Mouse (Mus musculus) heart, embryonic 15.5 days (tissue): ENCODE results near the gene Neu2. TPM values are rescaled to one million over a fixed set of nuclear protein-coding genes. Genes with fewer than 3 reads are reported as not detected.

Experiments
- ATAC-seq: fragments of 200-750 bp; cut with Nextera tagmentation; replicated peaks from 2 replicates; pipeline ENCODE4 v1.8.0; 2017; ENCODE audit warnings: low read depth, moderate TSS enrichment; ENCODE audit not compliant: insufficient number of reproducible peaks, insufficient read depth, low FRiP score
- H3K27ac ChIP-seq: fragments of 300-500 bp; sonication (generic); 2 replicates; pipeline ENCODE4 v1.5.1; 2015; ENCODE audit warnings: mild to moderate bottlenecking, inconsistent platforms
- H3K27me3 ChIP-seq: fragments of 300-500 bp; sonication (generic); 2 replicates; pipeline ENCODE4 v1.6.1; 2015; ENCODE audit warnings: inconsistent platforms
- H3K36me3 ChIP-seq: fragments of 300-500 bp; sonication (generic); 2 replicates; pipeline ENCODE4 v1.6.1; 2015; ENCODE audit warnings: mild to moderate bottlenecking, inconsistent platforms
- H3K4me1 ChIP-seq: fragments of 300-500 bp; sonication (generic); replicated peaks from 2 replicates; pipeline ENCODE4 v1.6.1; 2015; ENCODE audit warnings: inconsistent platforms
- H3K4me2 ChIP-seq: fragments of 300-500 bp; sonication (generic); 2 replicates; pipeline ENCODE4 v1.6.1; 2015; ENCODE audit warnings: inconsistent platforms, mild to moderate bottlenecking, moderate library complexity
- H3K4me3 ChIP-seq: fragments of 300-500 bp; sonication (generic); 2 replicates; pipeline ENCODE4 v1.5.1; 2015; ENCODE audit warnings: mild to moderate bottlenecking, inconsistent platforms
- H3K9ac ChIP-seq: fragments of 300-500 bp; sonication (generic); 2 replicates; pipeline ENCODE4 v1.6.1; 2015; ENCODE audit warnings: mild to moderate bottlenecking, inconsistent platforms
- H3K9me3 ChIP-seq: fragments of 300-500 bp; sonication (generic); replicated peaks from 2 replicates; pipeline ENCODE4 v1.6.1; 2016; ENCODE audit warnings: inconsistent platforms
- WGBS: fragments of 180-500 bp; shearing (Covaris S2); methylation state at CpG from one replicate; pipeline ENCODE4 v1.1.7; 2015; ENCODE audit warnings: mixed read lengths; 5-methylcytosine and 5-hydroxymethylcytosine counted together
- polyA plus RNA-seq: library from polyadenylated mRNA; unstranded; fragments of >200 nt; fragmentation: Nextera tagmentation; extraction: Ambion mirVana; gene quantifications from 2 replicates; pipeline ENCODE4 v1.2.1, GENCODE M21; 2015

Gene Neu2
- polyA plus RNA-seq, 1 experiment from 2014 or later: 0.53 TPM

DNA sequence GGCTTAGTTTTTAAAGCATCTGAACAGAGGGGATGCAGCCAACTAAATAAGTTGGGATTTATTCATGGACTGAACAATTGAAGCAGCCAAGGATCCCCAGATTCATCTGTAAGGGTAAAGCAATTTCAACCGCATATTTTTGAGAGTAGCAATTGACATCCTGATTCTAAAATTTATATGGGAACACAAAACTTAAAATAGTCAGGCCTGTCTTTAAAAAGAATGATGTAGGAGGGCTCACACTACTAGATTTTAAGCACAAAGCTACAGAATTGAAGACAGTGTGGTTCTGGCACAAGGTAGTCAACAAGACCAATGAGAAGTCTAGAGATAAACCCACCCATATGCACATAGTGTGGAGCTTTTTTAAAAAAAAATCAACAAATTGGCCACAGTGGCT lies 27.3 kb downstream of the Neu2 start:
- H3K9me3 ChIP-seq: no peaks in the 10 kb centered on the region
- no peak overlapping the region for H3K4me2 ChIP-seq
- ATAC-seq: no peak
- H3K36me3 ChIP-seq: no peaks in the 10 kb centered on the region
- H3K27me3 ChIP-seq: no peaks in the 10 kb centered on the region
- no peak overlapping the region for H3K4me3 ChIP-seq
- H3K9ac ChIP-seq: no peak overlapping the region
- no peaks in the 10 kb centered on the region for H3K4me1 ChIP-seq
- 93% methylated on average over 1 of the region's 1 CpGs for WGBS
- H3K27ac ChIP-seq: no peak overlapping the region

DNA sequence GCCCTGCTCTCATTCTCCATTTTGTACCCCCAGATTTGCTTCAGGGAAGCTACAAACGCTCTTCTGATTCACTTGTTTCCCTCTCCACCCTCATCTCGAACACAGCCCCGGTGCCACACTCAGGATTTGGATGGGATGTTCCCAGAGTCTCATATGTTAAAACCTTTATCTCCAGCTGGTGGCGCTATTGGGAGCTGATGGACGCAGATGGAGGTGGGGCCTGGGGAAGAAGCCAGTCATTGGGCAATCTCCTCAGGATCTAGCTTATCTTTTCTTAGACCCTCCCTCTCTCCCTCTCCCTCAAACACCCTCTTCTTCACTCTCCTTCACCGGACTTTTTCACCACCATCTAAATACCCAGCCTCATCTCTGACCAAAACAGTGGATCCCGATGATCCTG lies 31.9 kb downstream of the Neu2 start:
- H3K4me2 ChIP-seq: 0 out of 2 replicates have a peak overlapping the region, but pooled peaks have one; percentile 5

DNA sequence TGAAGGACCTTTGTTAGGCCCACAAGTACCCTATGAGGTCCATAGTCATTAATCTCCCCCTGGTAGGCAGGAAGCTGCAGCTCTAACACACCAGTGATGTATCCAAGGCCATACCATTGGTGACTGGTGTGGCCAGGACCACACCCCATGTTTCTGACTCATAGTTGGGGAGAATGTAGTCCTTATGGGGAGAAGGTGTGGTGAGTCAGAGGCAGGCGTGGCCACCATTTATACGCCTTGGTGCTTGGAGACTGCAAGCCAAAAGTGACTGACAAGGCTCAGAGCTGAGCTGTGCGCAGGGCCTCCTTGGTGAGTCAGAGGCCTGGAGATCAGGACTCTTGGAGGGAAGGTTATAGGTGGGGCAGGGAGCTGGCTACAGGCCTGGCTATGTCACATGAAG lies 41.3 kb downstream of the Neu2 start:
- ATAC-seq: no peak
- H3K27me3 ChIP-seq: no peaks in the 10 kb centered on the region; the same call in 1 of the 2 replicates
- no peak overlapping the region for H3K27ac ChIP-seq
- no peaks in the 10 kb centered on the region for H3K9me3 ChIP-seq
- H3K36me3 ChIP-seq: no peaks in the 10 kb centered on the region
- H3K4me1 ChIP-seq: no peaks in the 10 kb centered on the region
- H3K4me3 ChIP-seq: no peak overlapping the region
- 85% methylated on average over 3 of the region's 3 CpGs for WGBS
- no peak overlapping the region for H3K9ac ChIP-seq
- no peak overlapping the region for H3K4me2 ChIP-seq

More for the DNA sequence above, 31.9 kb downstream of the Neu2 start:
- Histone ChIP-seq H3K27ac (no peak overlapping the region), H3K9me3 (no peaks in the 10 kb centered on the region), H3K36me3 (no peaks in the 10 kb centered on the region), H3K27me3 (no peaks in the 10 kb centered on the region; the same call in 1 of the 2 replicates), H3K4me3 (no peak overlapping the region), H3K9ac (no peak overlapping the region), H3K4me1 (no peaks in the 10 kb centered on the region)
- ATAC-seq: no peak
- 30% methylated on average over 7 of the region's 7 CpGs for WGBS

- no peak overlapping the region for H3K9ac ChIP-seq
- H3K9me3 ChIP-seq: no peaks in the 10 kb centered on the region
- WGBS: 44% methylated on average over 1 of the region's 1 CpGs
- no peaks in the 10 kb centered on the region for H3K4me1 ChIP-seq
- no peak overlapping the region for H3K4me3 ChIP-seq
- H3K36me3 ChIP-seq: no peaks in the 10 kb centered on the region
- H3K27me3 ChIP-seq: no peaks in the 10 kb centered on the region
- no peak overlapping the region for H3K4me2 ChIP-seq
- no peak overlapping the region for H3K27ac ChIP-seq
- no peak for ATAC-seq
These were observed 43.9 kb downstream of the Neu2 start for GRCm38 (mm10) chr1:87553586-87553985.

GRCm38 (mm10) chr1:87562967-87563366 lies 53.3 kb downstream of the Neu2 start:
- peaks cover 12% of the 10 kb centered on the region for H3K27me3 ChIP-seq
- H3K4me1 ChIP-seq: no peaks in the 10 kb centered on the region
- no peaks in the 10 kb centered on the region for H3K9me3 ChIP-seq
- no peak for ATAC-seq
- no peak overlapping the region for H3K9ac ChIP-seq
- no peak overlapping the region for H3K4me2 ChIP-seq
- H3K4me3 ChIP-seq: no peak overlapping the region
- no peaks in the 10 kb centered on the region for H3K36me3 ChIP-seq
- WGBS: 74% methylated on average over 3 of the region's 3 CpGs
- H3K27ac ChIP-seq: no peak overlapping the region

GRCm38 (mm10) chr1:87565760-87566159 lies 56.1 kb downstream of the Neu2 start:
- Histone ChIP-seq H3K4me3 (no peak overlapping the region), H3K4me2 (no peak overlapping the region), H3K9me3 (no peaks in the 10 kb centered on the region), H3K27ac (no peak overlapping the region), H3K36me3 (no peaks in the 10 kb centered on the region), H3K27me3 (peaks cover 12% of the 10 kb centered on the region), H3K4me1 (no peaks in the 10 kb centered on the region), H3K9ac (no peak overlapping the region)
- ATAC-seq: no peak
- 73% methylated on average over 6 of the region's 8 CpGs for WGBS

DNA sequence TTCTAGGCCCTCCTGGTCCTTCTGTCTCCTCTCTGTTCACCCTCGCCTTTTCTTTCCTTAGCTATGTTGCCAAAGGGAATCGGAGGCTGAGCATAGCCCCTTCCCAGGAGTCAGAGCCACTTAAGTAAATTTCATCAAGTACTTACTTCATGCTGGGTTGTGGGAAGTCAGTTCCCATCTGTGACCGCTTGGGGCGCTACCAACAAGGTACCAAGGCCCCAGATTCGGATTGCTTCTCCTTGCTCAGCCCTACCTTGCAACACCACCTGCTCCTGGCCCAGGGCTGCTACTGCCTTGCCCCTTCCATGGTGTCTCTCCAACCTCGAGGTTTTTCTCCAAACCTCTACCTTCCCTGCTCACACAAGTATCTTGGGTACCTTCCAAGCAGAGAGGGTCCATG lies 58.7 kb downstream of the Neu2 start:
- Histone ChIP-seq H3K9ac (no peak overlapping the region), H3K27ac (no peak overlapping the region), H3K4me1 (no peaks in the 10 kb centered on the region), H3K4me2 (no peak overlapping the region), H3K27me3 (peaks cover 12% of the 10 kb centered on the region), H3K4me3 (no peak overlapping the region), H3K9me3 (no peaks in the 10 kb centered on the region), H3K36me3 (no peaks in the 10 kb centered on the region)
- WGBS: 46% methylated on average over 6 of the region's 6 CpGs
- no peak for ATAC-seq

DNA sequence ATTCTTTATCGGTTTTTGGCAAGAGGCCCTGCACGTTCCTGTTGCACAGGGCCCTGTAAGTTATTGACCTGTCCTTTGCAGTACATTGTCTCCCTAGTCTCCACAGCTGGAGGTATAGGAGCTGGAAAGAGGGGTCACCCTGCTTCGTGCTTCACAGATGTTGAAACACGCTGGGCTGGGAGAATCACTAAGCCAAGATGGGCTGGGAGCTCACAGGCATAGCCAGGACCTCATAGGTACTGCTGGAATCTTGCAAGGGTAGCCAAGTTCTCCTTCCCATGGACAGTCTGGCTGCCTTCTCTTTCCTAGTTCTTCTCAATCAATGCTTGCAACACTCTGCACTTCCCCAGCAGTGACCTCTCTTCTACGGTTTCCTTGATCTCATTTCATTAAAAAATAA lies 63.6 kb downstream of the Neu2 start:
- H3K4me3 ChIP-seq: no peak overlapping the region
- no peak overlapping the region for H3K9ac ChIP-seq
- H3K4me1 ChIP-seq: peaks cover 4% of the 10 kb centered on the region
- ATAC-seq: no peak
- H3K4me2 ChIP-seq: no peak overlapping the region
- WGBS: 66% methylated on average over 5 of the region's 5 CpGs
- H3K27ac ChIP-seq: no peak overlapping the region
- no peaks in the 10 kb centered on the region for H3K27me3 ChIP-seq
- no peaks in the 10 kb centered on the region for H3K9me3 ChIP-seq
- H3K36me3 ChIP-seq: no peaks in the 10 kb centered on the region

DNA sequence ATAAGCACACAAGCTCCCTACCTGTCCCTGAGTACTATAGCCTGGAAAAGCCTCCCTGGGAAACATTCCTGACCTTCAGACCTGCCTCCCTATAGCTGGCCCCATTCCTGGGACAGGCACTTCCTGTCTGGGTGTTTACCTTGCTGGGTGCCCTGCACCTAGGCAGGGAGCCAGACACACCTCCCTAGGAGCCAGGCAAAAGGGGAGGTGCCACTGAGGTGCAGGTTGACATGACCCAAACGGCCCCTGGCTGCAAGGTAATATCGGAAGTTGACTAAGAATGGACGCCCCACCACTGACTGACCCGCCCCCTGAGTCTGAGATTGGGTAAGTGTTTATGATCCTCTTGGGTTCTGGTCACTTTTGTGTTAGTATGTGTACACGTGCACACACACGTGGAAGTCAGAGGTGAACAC lies 64.1 kb downstream of the Neu2 start, which contains the start of gene Ngef:
Gene Ngef (minus strand): TSS at position 71 of the 416 bp plus-strand sequence.
- H3K4me3 ChIP-seq: no peak within 1 kb of the TSS
- no peak for ATAC-seq
- H3K4me1 ChIP-seq: peaks cover 4% of the 10 kb centered on the region
- H3K36me3 ChIP-seq: no peaks in the 10 kb centered on the region
- H3K4me2 ChIP-seq: no peak within 1 kb of the TSS
- no peaks in the 10 kb centered on the region for H3K27me3 ChIP-seq
- no peaks in the 10 kb centered on the region for H3K9me3 ChIP-seq
- 72% methylated on average over 6 of the region's 6 CpGs for WGBS
- peak within 1 kb of the TSS; percentile 5 for H3K27ac ChIP-seq
- H3K9ac ChIP-seq: no peak within 1 kb of the TSS

GRCm38 (mm10) chr1:87574353-87574752 lies 64.7 kb downstream of the Neu2 start:
- Histone ChIP-seq H3K27ac (peak overlapping the region; percentile 5; the same call in 1 of the 2 replicates), H3K4me1 (peaks cover 4% of the 10 kb centered on the region), H3K36me3 (no peaks in the 10 kb centered on the region), H3K27me3 (no peaks in the 10 kb centered on the region), H3K9ac (no peak overlapping the region), H3K4me3 (no peak overlapping the region), H3K9me3 (no peaks in the 10 kb centered on the region), H3K4me2 (no peak overlapping the region)
- WGBS: 64% methylated on average over 6 of the region's 6 CpGs
- ATAC-seq: no peak

DNA sequence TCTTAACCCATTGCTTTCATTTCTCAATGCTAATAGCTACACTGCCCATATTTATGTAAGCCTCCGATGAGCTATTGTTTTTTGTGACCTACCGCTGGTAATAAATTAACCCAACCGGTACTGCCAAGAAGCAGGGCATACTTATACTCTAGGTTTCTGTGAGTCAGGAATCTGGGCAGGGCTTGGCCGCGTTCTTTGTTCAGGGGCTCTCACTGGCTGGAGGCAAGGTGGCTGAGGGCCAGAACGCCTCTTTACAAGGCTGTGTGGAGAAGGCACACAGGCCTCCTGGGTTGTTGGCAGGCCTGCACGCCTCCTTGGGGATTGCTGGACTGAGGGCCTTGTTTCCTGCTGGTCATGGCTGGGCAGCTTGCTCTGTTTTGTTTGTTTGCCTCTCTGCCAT lies 65.1 kb downstream of the Neu2 start:
- WGBS: 46% methylated on average over 7 of the region's 7 CpGs
- Histone ChIP-seq H3K9ac (no peak overlapping the region), H3K27me3 (no peaks in the 10 kb centered on the region), H3K9me3 (no peaks in the 10 kb centered on the region), H3K27ac (peak overlapping the region; percentile 40), H3K4me2 (no peak overlapping the region), H3K4me3 (no peak overlapping the region), H3K4me1 (peaks cover 4% of the 10 kb centered on the region), H3K36me3 (no peaks in the 10 kb centered on the region)
- peak; percentile 69; the same call in 1 of the 2 replicates for ATAC-seq

GRCm38 (mm10) chr1:87578965-87579364 lies 69.3 kb downstream of the Neu2 start:
- Histone ChIP-seq H3K27ac (no peak overlapping the region), H3K4me1 (peaks cover 7% of the 10 kb centered on the region), H3K27me3 (no peaks in the 10 kb centered on the region), H3K36me3 (no peaks in the 10 kb centered on the region), H3K9me3 (no peaks in the 10 kb centered on the region), H3K4me2 (no peak overlapping the region), H3K9ac (no peak overlapping the region), H3K4me3 (no peak overlapping the region)
- 84% methylated on average over 6 of the region's 6 CpGs for WGBS
- no peak for ATAC-seq
